Mouse (Mus musculus): ENCODE measurements around the gene Zfp771. TPM values are rescaled to one million over a fixed set of nuclear protein-coding genes. Genes with fewer than 3 reads are reported as not detected.

The Zfp771 gene
- polyA plus RNA-seq (2015; fragmentation: Nextera tagmentation; extraction: Ambion mirVana), result 13.8 and 15.0 TPM in 2 replicates

GRCm38 (mm10) chr7:127243870-127244657 lies at the start of gene Zfp771:
Gene Zfp771 (plus strand): TSS chr7:127244274.
- H3K4me2 ChIP-seq, result peak within 1 kb of the TSS; percentile 100
- H3K4me3 ChIP-seq (replicated peaks), result peak within 1 kb of the TSS; percentile 84
- ATAC-seq (ENCODE audit: insufficient read depth), result peak; percentile 94
- WGBS (ENCODE audit: insufficient replicate concordance), result 2% methylated on average over 56 of the region's 56 CpGs
- H3K36me3 ChIP-seq (replicated peaks), result no peaks in the 10 kb centered on the region
- peaks cover 35% of the 10 kb centered on the region for H3K4me1 ChIP-seq (replicated peaks)
- no peaks in the 10 kb centered on the region for H3K9me3 ChIP-seq (replicated peaks)
- H3K9ac ChIP-seq, result peak within 1 kb of the TSS; percentile 88
- no peaks in the 10 kb centered on the region for H3K27me3 ChIP-seq
- H3K27ac ChIP-seq (replicated peaks), result peak within 1 kb of the TSS; percentile 91

- peak overlapping the region; percentile 91 for H3K4me2 ChIP-seq
- H3K9ac ChIP-seq, result peak overlapping the region; percentile 74; the same call in 1 of the 2 replicates
- no peaks in the 10 kb centered on the region for H3K27me3 ChIP-seq
- no peak for ATAC-seq (ENCODE audit: insufficient read depth)
- H3K27ac ChIP-seq (replicated peaks), result 0 out of 2 replicates have a peak overlapping the region, but pooled peaks have one; percentile 91
- WGBS (ENCODE audit: insufficient replicate concordance), result 46% methylated on average over 7 of the region's 7 CpGs
- peaks cover 67% of the 10 kb centered on the region for H3K36me3 ChIP-seq (replicated peaks)
- no peaks in the 10 kb centered on the region for H3K9me3 ChIP-seq (replicated peaks)
- H3K4me3 ChIP-seq (replicated peaks), result peak overlapping the region; percentile 77
- peaks cover 32% of the 10 kb centered on the region for H3K4me1 ChIP-seq (replicated peaks)
Observed at GRCm38 (mm10) chr7:127194633-127195029, 49.4 kb upstream of the Zfp771 start.

- ATAC-seq (ENCODE audit: insufficient read depth), result peak; percentile 92
- Histone ChIP-seq H3K4me3 (replicated peaks) (peak within 1 kb of the TSS; percentile 77), H3K36me3 (replicated peaks) (peaks cover 78% of the 10 kb centered on the region), H3K27ac (replicated peaks) (peak within 1 kb of the TSS; percentile 91), H3K27me3 (no peaks in the 10 kb centered on the region), H3K4me2 (peak within 1 kb of the TSS; percentile 91), H3K9me3 (replicated peaks) (no peaks in the 10 kb centered on the region), H3K4me1 (replicated peaks) (peaks cover 32% of the 10 kb centered on the region), H3K9ac (peak within 1 kb of the TSS; percentile 74)
- under 1% methylated on average over 51 of the region's 51 CpGs for WGBS (ENCODE audit: insufficient replicate concordance)
Observed at GRCm38 (mm10) chr7:127195544-127196295, 48.4 kb upstream of the Zfp771 start, which contains the start of gene Cd2bp2. Gene Cd2bp2 (minus strand): TSS chr7:127196050.

- H3K4me2 ChIP-seq, result peak overlapping the region; percentile 91
- H3K9ac ChIP-seq, result peak overlapping the region; percentile 74
- peaks cover 32% of the 10 kb centered on the region for H3K4me1 ChIP-seq (replicated peaks)
- WGBS (ENCODE audit: insufficient replicate concordance), result 50% methylated on average over 11 of the region's 11 CpGs
- ATAC-seq (ENCODE audit: insufficient read depth), result no peak
- H3K27ac ChIP-seq (replicated peaks), result peak overlapping the region; percentile 91
- no peaks in the 10 kb centered on the region for H3K27me3 ChIP-seq
- H3K9me3 ChIP-seq (replicated peaks), result no peaks in the 10 kb centered on the region
- peak overlapping the region; percentile 77 for H3K4me3 ChIP-seq (replicated peaks)
- peaks cover 82% of the 10 kb centered on the region for H3K36me3 ChIP-seq (replicated peaks)
Observed at GRCm38 (mm10) chr7:127196484-127196883, 47.6 kb upstream of the Zfp771 start.

- 20% methylated on average over 2 of the region's 2 CpGs for WGBS (ENCODE audit: insufficient replicate concordance)
- no peak for ATAC-seq (ENCODE audit: insufficient read depth)
- Histone ChIP-seq H3K4me3 (replicated peaks) (peak overlapping the region; percentile 96), H3K9ac (peak overlapping the region; percentile 96), H3K27me3 (no peaks in the 10 kb centered on the region), H3K4me2 (peak overlapping the region; percentile 81), H3K36me3 (replicated peaks) (peaks cover 37% of the 10 kb centered on the region), H3K4me1 (replicated peaks) (peaks cover 60% of the 10 kb centered on the region), H3K27ac (replicated peaks) (peak overlapping the region; percentile 99), H3K9me3 (replicated peaks) (no peaks in the 10 kb centered on the region)
Observed at GRCm38 (mm10) chr7:127206606-127207005, 37.5 kb upstream of the Zfp771 start.

GRCm38 (mm10) chr7:127207374-127208294 lies 36.4 kb upstream of the Zfp771 start:
- no peaks in the 10 kb centered on the region for H3K9me3 ChIP-seq (replicated peaks)
- peaks cover 27% of the 10 kb centered on the region for H3K36me3 ChIP-seq (replicated peaks)
- H3K27me3 ChIP-seq, result no peaks in the 10 kb centered on the region
- no peak for ATAC-seq (ENCODE audit: insufficient read depth)
- H3K27ac ChIP-seq (replicated peaks), result peak overlapping the region; percentile 99
- peaks cover 63% of the 10 kb centered on the region for H3K4me1 ChIP-seq (replicated peaks)
- H3K4me3 ChIP-seq (replicated peaks), result peak overlapping the region; percentile 96
- H3K9ac ChIP-seq, result peak overlapping the region; percentile 96
- under 1% methylated on average over 53 of the region's 53 CpGs for WGBS (ENCODE audit: insufficient replicate concordance)
- peak overlapping the region; percentile 81 for H3K4me2 ChIP-seq

GRCm38 (mm10) chr7:127208295-127208552 lies 35.9 kb upstream of the Zfp771 start, which contains the start of gene Tbc1d10b:
Gene Tbc1d10b (minus strand): TSS chr7:127208468.
- Histone ChIP-seq H3K27me3 (no peaks in the 10 kb centered on the region), H3K9ac (peak within 1 kb of the TSS; percentile 96), H3K4me1 (replicated peaks) (peaks cover 69% of the 10 kb centered on the region), H3K9me3 (replicated peaks) (no peaks in the 10 kb centered on the region), H3K36me3 (replicated peaks) (peaks cover 21% of the 10 kb centered on the region), H3K4me3 (replicated peaks) (peak within 1 kb of the TSS; percentile 96), H3K4me2 (peak within 1 kb of the TSS; percentile 81), H3K27ac (replicated peaks) (peak within 1 kb of the TSS; percentile 99)
- peak; percentile 47 for ATAC-seq (ENCODE audit: insufficient read depth)
- WGBS (ENCODE audit: insufficient replicate concordance), result under 1% methylated on average over 42 of the region's 44 CpGs

- Histone ChIP-seq H3K27me3 (no peaks in the 10 kb centered on the region), H3K9ac (peak within 1 kb of the TSS; percentile 96), H3K4me1 (replicated peaks) (peaks cover 66% of the 10 kb centered on the region), H3K9me3 (replicated peaks) (no peaks in the 10 kb centered on the region), H3K36me3 (replicated peaks) (peaks cover 15% of the 10 kb centered on the region), H3K27ac (replicated peaks) (peak within 1 kb of the TSS; percentile 99), H3K4me3 (replicated peaks) (peak within 1 kb of the TSS; percentile 96), H3K4me2 (peak within 1 kb of the TSS; percentile 81)
- peak; percentile 89 for ATAC-seq (ENCODE audit: insufficient read depth)
- WGBS (ENCODE audit: insufficient replicate concordance), result under 1% methylated on average over 44 of the region's 44 CpGs
Observed at GRCm38 (mm10) chr7:127208553-127209438, 35.3 kb upstream of the Zfp771 start, which contains the start of gene Mylpf. Gene Mylpf (plus strand): TSS chr7:127208890.

- Histone ChIP-seq H3K9ac (peak overlapping the region; percentile 96), H3K27ac (replicated peaks) (peak overlapping the region; percentile 99), H3K4me2 (peak overlapping the region; percentile 81), H3K9me3 (replicated peaks) (no peaks in the 10 kb centered on the region), H3K4me1 (replicated peaks) (peaks cover 69% of the 10 kb centered on the region), H3K27me3 (no peaks in the 10 kb centered on the region), H3K4me3 (replicated peaks) (peak overlapping the region; percentile 96), H3K36me3 (replicated peaks) (peaks cover 7% of the 10 kb centered on the region)
- WGBS (ENCODE audit: insufficient replicate concordance), result 71% methylated on average over 5 of the region's 5 CpGs
- no peak for ATAC-seq (ENCODE audit: insufficient read depth)
Observed at GRCm38 (mm10) chr7:127209851-127210250, 34.2 kb upstream of the Zfp771 start.

- peak overlapping the region; percentile 99 for H3K27ac ChIP-seq (replicated peaks)
Observed at GRCm38 (mm10) chr7:127210266-127210665, 33.8 kb upstream of the Zfp771 start.

More at GRCm38 (mm10) chr7:127210266-127210665, 33.8 kb upstream of the Zfp771 start:
- H3K4me2 ChIP-seq, result peak overlapping the region; percentile 81
- no peak for ATAC-seq (ENCODE audit: insufficient read depth)
- H3K9me3 ChIP-seq (replicated peaks), result no peaks in the 10 kb centered on the region
- H3K36me3 ChIP-seq (replicated peaks), result peaks cover 3% of the 10 kb centered on the region
- H3K4me1 ChIP-seq (replicated peaks), result peaks cover 69% of the 10 kb centered on the region
- H3K9ac ChIP-seq, result no peak overlapping the region
- 89% methylated on average over 4 of the region's 4 CpGs for WGBS (ENCODE audit: insufficient replicate concordance)
- H3K27me3 ChIP-seq, result no peaks in the 10 kb centered on the region
- H3K4me3 ChIP-seq (replicated peaks), result peak overlapping the region; percentile 96; the same call in 1 of the 2 replicates

All from liver, embryonic 15.5 days (tissue).